Mouse (Mus musculus) Patski (cell line): ENCODE results near the gene Prkcd. TPM values are rescaled to one million over a fixed set of nuclear protein-coding genes. Genes with fewer than 3 reads are reported as not detected.

Experiments used
- ATAC-seq: fragments of 100-300 bp; one replicate; pipeline ENCODE4 v1.8.0; 2021
- CTCF ChIA-PET: fragments of 350-600 bp; sonication (Branson Sonifier 250); formaldehyde crosslinking; loops from one replicate; lab custom pipeline; 2022; ENCODE audit warnings: inconsistent platforms; lab: Charles Lee
- POLR2A ChIA-PET: fragments of 350-600 bp; sonication (Branson Sonifier 250); formaldehyde crosslinking; loops from one replicate; lab custom pipeline; 2022; ENCODE audit warnings: antibody characterized with exemption, inconsistent platforms; lab: Charles Lee
- DNase-seq: peaks from one replicate; pipeline ENCODE4 v3.0.0-alpha.2; 2011; ENCODE audit warnings: low read depth, low spot score
- H3K27me3 ChIP-seq: fragments of 371-371 bp; one replicate; pipeline ENCODE4 v1.5.1; 2021
- CTCF ChIP-seq: fragments of 100-300 bp; IDR thresholded peaks from one replicate; pipeline ENCODE4 v1.5.1; 2021
- in situ Hi-C: fragments of 300-500 bp; cut with MboI; formaldehyde crosslinking; loops from 3 replicates; pipeline ENCODE4 v1.11.1; 2018; ENCODE audit warnings: low pct_unique_long_range_greater_than_20kb, mixed read lengths
- polyA plus RNA-seq: library from polyadenylated mRNA; unstranded; gene quantifications from one replicate; pipeline ENCODE4 v1.2.3, GENCODE M21; 2021

Prkcd gene
- polyA plus RNA-seq, 1 experiment from 2014 or later = 68.7 TPM

- H3K27me3 ChIP-seq = no peaks in the 10 kb centered on the region
- TF ChIP-seq CTCF = no peak
- in situ Hi-C loops = loop anchor here (25.0 kb wide), 2 partner anchors 517 to 667 kb away; partner anchors contain the start of gene Actr8
- POLR2A ChIA-PET = interaction anchor here (0.6 to 1.5 kb wide), 9 partner anchors 9 to 337 kb away, joined by 3 to 5 read pairs (median 3); no protein-coding TSS in a partner anchor
- ATAC-seq (no peak), DNase-seq (no peak)
- CTCF ChIA-PET = interaction anchor here (0.9 to 2.9 kb wide), 3 partner anchors 11 to 16 kb away, joined by 4 to 21 read pairs (median 4); no protein-coding TSS in a partner anchor
These were observed 28.8 kb upstream of the Prkcd start for GRCm38 (mm10) chr14:30654691-30655228.

- in situ Hi-C loops = loop anchor here (25.0 kb wide), 2 partner anchors 517 to 667 kb away; partner anchors contain the start of gene Actr8
- no peak for TF ChIP-seq CTCF
- ChIA-PET CTCF (interaction anchor here (0.9 to 2.9 kb wide), 3 partner anchors 11 to 16 kb away, joined by 4 to 21 read pairs (median 4); no protein-coding TSS in a partner anchor), POLR2A (interaction anchor here (0.7 to 1.2 kb wide), 9 partner anchors 13 to 337 kb away, joined by 3 to 5 read pairs (median 4); no protein-coding TSS in a partner anchor)
- ATAC-seq = peak; percentile 75
- peak; percentile 73 for DNase-seq
- no peaks in the 10 kb centered on the region for H3K27me3 ChIP-seq
These were observed 28.1 kb upstream of the Prkcd start, which contains the start of gene Rft1 for GRCm38 (mm10) chr14:30653943-30654659. Gene Rft1, plus strand, starts transcription at chr14:30654360.

GRCm38 (mm10) chr14:30650969-30651368, 25.0 kb upstream of the Prkcd start:
- no peak for TF ChIP-seq CTCF
- ATAC-seq (peak; percentile 88), DNase-seq (no peak)
- in situ Hi-C loops = loop anchor here (25.0 kb wide), 2 partner anchors 514 to 664 kb away; partner anchors contain the start of gene Actr8
- H3K27me3 ChIP-seq = no peaks in the 10 kb centered on the region
- POLR2A ChIA-PET = interaction anchor here (1.8 kb wide), 1 partner anchor 16 kb away, joined by 6 read pairs; no protein-coding TSS in a partner anchor
- CTCF ChIA-PET = interaction anchor here (0.9 to 2.0 kb wide), 12 partner anchors 10 to 67 kb away, joined by 3 to 14 read pairs (median 4); no protein-coding TSS in a partner anchor

GRCm38 (mm10) chr14:30649745-30650144, 23.7 kb upstream of the Prkcd start:
- no peaks in the 10 kb centered on the region for H3K27me3 ChIP-seq
- ATAC-seq (no peak), DNase-seq (no peak)
- CTCF ChIA-PET = interaction anchor here (2.0 kb wide), 1 partner anchor 37 kb away, joined by 4 read pairs; no protein-coding TSS in a partner anchor
- no peak for TF ChIP-seq CTCF
- in situ Hi-C loops = loop anchor here (25.0 kb wide), 2 partner anchors 512 to 662 kb away; partner anchors contain the start of gene Actr8
- POLR2A ChIA-PET = no interaction called here

GRCm38 (mm10) chr14:30648478-30648877, 22.5 kb upstream of the Prkcd start:
- POLR2A ChIA-PET = no interaction called here
- peak; percentile 45 for ATAC-seq
- CTCF ChIA-PET = interaction anchor here (1.0 kb wide), 1 partner anchor 11 kb away, joined by 4 read pairs; no protein-coding TSS in a partner anchor
- H3K27me3 ChIP-seq = no peaks in the 10 kb centered on the region
- in situ Hi-C loops = no loop called here
- no peak for TF ChIP-seq CTCF
- DNase-seq = peak; percentile 91

- TF ChIP-seq CTCF = no peak
- POLR2A ChIA-PET = interaction anchor here (1.6 kb wide), 1 partner anchor 20 kb away, joined by 5 read pairs; the partner anchor contains the start of gene Prkcd
- in situ Hi-C loops = no loop called here
- H3K27me3 ChIP-seq = no peaks in the 10 kb centered on the region
- DNase-seq = no peak
- ATAC-seq = no peak
- CTCF ChIA-PET = interaction anchor here (1.2 kb wide), 1 partner anchor 28 kb away, joined by 5 read pairs; no protein-coding TSS in a partner anchor
These were observed 20.5 kb upstream of the Prkcd start for GRCm38 (mm10) chr14:30646486-30646885.

- DNase-seq = no peak
These were observed 19.1 kb upstream of the Prkcd start for GRCm38 (mm10) chr14:30645066-30645465.

GRCm38 (mm10) chr14:30644026-30644425, 18.0 kb upstream of the Prkcd start:
- POLR2A ChIA-PET = no interaction called here
- in situ Hi-C loops = no loop called here
- CTCF ChIA-PET = interaction anchor here (1.9 kb wide), 1 partner anchor 15 kb away, joined by 5 read pairs; no protein-coding TSS in a partner anchor

More at GRCm38 (mm10) chr14:30645066-30645465, 19.1 kb upstream of the Prkcd start:
- CTCF ChIA-PET = interaction anchor here (1.0 to 1.9 kb wide), 2 partner anchors 16 to 21 kb away, joined by 3 to 5 read pairs; no protein-coding TSS in a partner anchor
- POLR2A ChIA-PET = interaction anchor here (0.6 to 1.6 kb wide), 2 partner anchors 10 to 19 kb away, joined by 3 to 5 read pairs; partner anchors contain the start of gene Prkcd
- TF ChIP-seq CTCF = no peak
- no peak for ATAC-seq
- in situ Hi-C loops = no loop called here
- H3K27me3 ChIP-seq = no peaks in the 10 kb centered on the region

GRCm38 (mm10) chr14:30641748-30642147, 15.7 kb upstream of the Prkcd start:
- TF ChIP-seq CTCF = no peak
- ChIA-PET CTCF (interaction anchor here (1.1 to 1.5 kb wide), 2 partner anchors 9 to 50 kb away, joined by 3 to 6 read pairs; no protein-coding TSS in a partner anchor), POLR2A (no interaction called here)
- no peak for ATAC-seq
- in situ Hi-C loops = no loop called here
- no peak for DNase-seq
- H3K27me3 ChIP-seq = no peaks in the 10 kb centered on the region

More at GRCm38 (mm10) chr14:30644026-30644425, 18.0 kb upstream of the Prkcd start:
- no peak for TF ChIP-seq CTCF
- DNase-seq (no peak), ATAC-seq (no peak)
- H3K27me3 ChIP-seq = no peaks in the 10 kb centered on the region

- no peaks in the 10 kb centered on the region for H3K27me3 ChIP-seq
- CTCF ChIA-PET = no interaction called here
- in situ Hi-C loops = no loop called here
- no peak for TF ChIP-seq CTCF
- ATAC-seq = no peak
- no peak for DNase-seq
- POLR2A ChIA-PET = no interaction called here
These were observed 12.7 kb upstream of the Prkcd start for GRCm38 (mm10) chr14:30638686-30639085.
